Mouse (Mus musculus) T-cell, adult 2 months (primary cell): ENCODE measurements around the gene Armh3.
"Not testable (repeated sequence)": the region's sequence is repeated elsewhere in the genome, so short reads cannot be mapped to it uniquely, and the experiment has no call there.

ENCODE experiments used
- DNase-seq: peaks from one replicate; pipeline ENCODE4 v3.0.0; 2022; ENCODE audit warnings: low spot score

Gene Armh3

DNA sequence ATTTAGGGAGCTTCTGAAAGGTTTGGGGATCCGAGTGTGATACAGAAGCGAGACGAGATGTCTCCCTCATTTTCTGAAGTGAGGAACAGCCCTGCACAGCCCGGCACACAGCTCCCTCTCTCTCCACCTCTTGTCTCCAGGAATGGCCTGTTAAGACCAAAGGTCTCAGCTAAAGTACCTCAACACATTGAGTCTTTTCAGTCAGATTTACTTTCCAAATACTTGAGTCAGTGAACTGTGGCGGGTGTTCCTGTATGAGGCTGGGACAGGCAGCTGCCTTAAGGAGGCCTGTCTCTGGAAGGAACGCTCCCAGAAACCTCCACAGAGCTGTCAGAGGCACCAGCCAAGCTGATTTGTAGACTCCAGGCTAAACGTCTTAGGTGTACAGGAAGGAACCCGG lies 181.6 kb downstream of the Armh3 start:
- DNase-seq, result no peak

DNA sequence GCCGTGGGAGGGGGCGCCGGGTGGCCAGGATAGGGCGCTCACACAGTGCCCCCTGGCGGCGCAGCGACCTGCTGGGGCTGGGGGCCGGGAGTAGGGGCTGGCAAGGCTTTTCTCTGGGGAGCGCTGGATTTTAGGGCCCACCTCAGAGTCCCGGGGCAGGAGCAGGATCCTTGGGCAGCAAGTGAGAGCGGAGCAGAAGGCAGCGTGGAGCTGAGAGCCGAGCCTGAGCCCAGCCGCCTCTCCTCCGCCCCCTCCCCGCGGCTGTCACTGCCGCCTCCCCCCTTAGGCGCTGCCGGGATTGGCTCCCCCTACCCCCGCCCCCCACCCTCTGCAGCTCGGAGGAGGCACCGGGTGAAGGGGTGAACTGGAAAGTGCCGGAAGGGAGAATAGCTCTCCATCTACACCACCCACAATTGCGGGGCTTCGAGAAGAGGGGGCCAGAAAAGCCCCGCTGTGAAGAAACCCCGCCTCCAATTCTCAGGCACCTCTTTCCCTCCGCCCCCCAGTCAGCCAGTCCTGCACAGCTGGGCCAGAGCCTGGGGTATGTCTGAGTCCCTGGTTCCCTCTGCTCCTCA lies 182.4 kb downstream of the Armh3 start, which contains the start of gene Kcnip2:
Gene Kcnip2, minus strand, starts transcription at position 231 of the 575 bp plus-strand sequence.
- peak; percentile 31 for DNase-seq

DNA sequence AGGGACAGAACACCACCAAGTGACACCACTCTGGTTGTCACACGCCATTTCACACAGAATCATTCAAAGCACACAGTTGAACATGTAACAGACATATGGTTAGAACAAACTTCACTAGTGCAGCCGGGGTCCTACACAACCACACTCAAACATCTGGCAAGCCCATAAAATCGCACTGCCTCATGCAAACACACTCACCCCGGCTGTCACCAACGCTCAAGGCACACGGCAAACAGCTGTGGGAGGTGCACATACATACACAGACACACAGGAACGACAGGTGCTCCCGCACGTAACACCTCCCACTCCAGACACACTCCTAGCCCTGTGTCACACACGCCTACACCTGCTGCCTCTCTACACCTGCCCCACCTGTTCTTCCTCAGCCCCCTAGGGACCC lies 183.1 kb downstream of the Armh3 start:
- no peak for DNase-seq

DNA sequence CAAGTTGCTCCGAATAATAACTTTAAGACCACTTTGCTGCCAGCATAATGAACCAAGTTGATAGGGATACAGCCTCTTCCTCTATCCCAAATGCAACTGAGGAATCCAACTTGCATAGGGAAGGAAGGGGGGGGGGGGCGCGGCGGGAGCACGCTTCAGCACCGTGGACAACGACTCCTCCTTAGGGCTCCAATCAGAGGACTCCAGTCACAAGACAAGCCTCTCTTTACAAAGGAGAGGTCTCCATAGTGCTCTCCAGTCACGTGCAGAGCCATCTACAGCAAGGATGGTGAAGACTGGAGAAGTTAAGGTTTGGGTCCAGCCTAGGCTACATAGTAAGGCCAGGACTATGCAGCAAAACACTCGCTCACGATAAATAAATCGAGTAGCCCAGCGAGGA lies 184.5 kb downstream of the Armh3 start:
- DNase-seq, result no peak

DNA sequence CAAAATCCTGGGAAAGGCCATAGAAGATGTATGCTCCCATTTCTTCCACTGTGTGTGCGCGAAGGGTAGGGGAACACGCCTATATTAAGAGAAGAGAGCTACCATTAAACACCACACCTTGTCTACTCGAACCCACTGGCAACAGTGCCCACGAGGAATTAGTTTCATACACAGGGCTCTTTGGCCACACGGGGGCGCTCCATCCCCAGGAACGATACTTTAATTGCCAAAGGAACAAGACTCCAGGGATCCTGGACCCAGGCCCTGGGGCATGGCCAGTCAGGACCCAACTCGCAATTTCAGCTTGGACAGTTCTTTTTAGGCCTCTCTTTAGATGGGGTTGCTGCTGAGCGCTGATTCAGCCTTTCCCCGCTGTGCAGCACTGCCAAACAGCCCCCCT lies 185.0 kb downstream of the Armh3 start:
- peak; percentile 77 for DNase-seq

DNA sequence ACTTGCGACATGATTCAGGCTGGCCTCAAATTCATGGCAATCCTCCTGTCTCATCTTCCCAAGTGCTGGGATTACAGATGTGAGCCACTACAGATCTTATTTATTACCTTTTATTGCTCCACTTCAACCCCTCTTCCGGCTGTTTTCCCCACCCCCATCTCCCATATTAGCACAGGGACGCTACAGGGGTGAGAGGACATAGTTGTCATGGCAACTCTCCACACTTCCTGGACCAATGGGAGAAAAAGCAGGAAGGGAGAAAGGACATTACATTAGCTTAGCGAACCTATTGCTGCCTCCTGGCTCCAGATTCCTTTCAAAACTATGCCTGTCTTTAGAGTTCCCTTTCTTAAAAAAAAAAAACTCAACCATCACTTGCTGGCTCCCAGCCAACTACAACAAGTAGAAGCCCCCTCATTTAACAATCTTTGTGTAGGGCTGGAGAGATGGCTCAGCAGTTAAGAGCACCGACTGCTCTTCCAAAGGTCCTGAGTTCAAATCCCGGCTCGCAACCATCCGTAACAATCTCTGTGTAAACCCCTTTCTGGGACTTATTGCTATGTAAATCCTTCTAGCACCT lies 185.5 kb downstream of the Armh3 start:
- DNase-seq, result no peak

DNA sequence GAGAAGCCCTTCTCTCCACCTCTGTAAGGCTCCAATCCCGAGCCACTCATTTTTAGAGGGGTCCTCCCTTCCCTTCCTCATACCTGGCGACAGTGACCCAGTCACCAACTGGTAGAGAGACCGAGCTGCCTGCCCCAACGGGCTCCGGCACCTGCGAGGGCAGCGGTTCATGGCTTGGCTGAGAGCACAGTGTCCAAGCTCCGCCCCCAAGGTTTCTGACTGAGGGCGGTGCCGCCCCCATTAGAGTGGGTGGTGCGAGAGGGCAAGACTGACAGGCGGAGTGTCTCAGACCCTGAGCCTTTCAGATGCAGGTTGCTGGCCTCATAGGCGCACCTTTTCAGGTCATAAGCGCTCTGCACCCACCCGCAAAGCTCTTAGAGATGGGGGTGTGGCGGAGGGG lies 186.2 kb downstream of the Armh3 start:
- DNase-seq, result peak; percentile 56

DNA sequence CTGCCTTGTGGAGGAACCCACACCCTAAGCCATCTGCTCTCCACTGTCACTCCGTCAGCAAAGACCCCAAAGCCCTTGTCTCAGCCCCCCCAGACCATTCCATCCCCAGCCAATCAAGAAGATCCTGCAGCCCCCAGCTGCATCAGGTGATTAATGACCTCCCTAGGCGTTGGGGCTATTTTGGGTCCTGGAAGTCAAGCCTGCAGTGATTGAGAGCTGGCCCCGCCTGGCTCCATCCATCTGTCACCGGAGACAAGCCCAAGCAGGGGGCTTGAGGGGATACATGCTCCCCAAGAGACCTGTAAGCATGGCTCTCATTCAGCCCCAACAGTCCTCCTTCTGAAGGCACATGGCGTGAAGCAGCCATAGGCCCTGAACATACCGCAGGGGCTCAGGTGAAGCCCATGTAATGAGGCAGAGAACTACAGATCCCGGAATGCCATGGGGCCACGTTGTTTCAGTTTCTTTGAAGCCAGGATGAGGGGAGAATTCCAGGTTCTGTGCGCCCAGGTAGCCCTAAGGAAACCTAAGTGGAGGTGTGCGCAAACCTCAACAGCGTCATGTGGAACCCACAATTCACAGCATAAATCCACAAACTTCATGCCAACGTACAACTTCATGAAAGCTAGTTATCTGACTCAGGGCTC lies 187.1 kb downstream of the Armh3 start:
- DNase-seq, result no peak

DNA sequence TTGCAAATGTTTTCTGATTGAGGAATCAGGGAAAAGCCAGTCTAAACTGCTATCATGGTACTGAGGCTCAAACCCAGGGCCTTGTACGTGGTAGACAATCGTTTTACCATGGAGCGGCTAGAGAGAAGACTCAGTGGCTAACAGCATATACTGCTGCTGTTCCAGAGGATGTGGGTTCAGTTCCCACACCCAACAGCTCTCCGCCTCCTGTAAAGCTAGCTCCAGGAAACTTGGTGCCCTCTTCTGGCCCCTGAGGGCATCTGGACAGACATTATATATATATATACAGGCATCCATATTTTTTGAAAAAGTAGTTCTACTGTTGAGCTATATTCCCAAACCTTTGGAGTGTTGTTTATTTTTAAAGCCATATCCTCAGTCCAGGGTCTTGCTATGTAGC lies 190.6 kb downstream of the Armh3 start:
- DNase-seq, result peak; percentile 23

DNA sequence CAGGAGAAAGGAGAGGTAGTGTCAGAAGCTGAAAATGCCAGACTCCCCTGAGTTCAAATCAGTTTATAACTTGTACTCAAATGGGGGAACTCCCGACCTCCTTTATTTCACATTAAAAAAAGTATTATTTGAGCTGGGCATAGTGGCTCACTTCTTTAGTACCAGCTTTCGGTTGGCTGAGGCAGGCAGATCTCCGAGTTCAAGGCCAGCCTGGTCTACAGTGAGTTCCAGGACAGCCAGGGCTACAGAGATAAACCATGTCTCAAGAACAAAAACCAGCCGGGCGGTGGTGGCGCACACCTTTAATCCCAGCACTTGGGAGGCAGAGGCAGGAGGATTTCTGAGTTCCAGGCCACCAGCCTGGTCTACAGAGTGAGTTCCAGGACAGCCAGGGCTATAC lies 192.5 kb downstream of the Armh3 start:
- DNase-seq, result not testable (repeated sequence)

DNA sequence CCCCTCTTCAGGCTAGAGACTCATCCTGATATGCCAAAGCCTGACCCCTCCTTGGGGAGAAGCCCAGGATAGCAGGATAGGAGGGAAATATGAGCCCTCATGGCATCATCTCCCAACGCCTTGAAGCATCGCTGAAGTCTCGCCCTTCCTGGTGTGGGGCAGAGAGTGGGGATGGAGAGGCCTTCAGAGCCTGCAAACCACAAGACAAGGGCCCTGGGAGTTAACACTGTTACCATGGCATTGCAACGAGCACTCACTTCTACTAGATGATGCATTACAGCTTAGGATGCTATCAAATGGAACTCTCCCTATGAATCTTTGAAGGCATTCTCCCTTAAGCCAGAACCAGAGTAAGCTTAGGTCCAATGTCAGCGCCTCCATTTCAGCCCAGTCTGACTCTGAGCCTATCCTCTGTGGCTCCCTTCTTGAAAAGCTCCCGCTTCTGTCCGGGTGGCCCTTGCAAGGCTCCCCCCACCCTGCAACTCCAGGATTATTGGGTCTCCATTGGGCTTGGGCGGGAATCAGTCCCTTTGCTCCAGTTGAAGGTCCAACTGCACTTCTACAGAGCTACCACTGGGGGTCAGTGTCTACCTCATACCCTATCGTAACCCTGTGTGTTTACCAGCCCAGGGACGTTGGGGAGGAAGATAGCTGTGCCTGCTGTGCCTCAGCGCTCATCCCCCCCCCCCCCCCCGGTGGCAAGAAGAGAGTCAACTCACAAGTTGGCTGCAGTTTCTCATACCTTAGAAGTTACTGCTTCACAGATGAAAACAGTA lies 193.5 kb downstream of the Armh3 start:
- DNase-seq, result peak; percentile 63

DNA sequence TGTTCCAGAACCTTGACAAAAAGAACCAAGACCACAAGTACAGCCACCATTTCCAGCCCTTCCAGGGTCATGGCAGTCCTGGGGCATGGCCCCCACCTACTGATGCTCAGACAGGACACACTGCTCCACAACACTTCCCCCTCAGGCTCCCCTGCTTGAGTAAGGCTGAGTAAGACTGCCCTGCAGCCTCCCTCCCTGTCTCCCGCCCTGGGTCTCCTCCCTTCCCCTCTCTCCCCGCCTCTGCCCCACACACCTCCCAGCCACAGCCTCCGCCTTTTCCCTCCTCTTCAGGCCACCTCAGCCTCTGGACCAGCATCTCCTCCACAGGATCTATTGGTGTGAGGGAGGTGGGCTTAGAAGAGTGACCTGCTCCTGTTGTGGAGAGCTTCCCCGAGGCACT lies 194.9 kb downstream of the Armh3 start:
- DNase-seq, result no peak

DNA sequence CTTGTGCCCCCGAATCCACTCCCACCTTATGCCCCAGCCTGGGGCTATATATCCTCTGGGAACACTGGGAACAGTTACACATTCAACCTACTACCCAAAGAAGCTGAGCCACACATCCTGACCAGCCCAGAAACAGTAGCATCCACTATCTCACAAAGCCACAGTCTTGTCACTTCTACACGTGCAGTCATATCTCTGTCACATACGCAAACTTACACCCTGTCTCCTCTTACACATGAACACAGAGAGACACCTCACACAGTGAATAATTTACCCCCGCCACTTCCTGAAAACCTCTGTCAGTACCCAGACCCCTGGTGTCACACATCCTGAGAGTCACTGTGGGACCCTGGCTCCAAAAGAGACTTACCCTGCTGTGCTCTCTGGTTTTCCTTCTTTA lies 195.6 kb downstream of the Armh3 start:
- DNase-seq, result no peak

DNA sequence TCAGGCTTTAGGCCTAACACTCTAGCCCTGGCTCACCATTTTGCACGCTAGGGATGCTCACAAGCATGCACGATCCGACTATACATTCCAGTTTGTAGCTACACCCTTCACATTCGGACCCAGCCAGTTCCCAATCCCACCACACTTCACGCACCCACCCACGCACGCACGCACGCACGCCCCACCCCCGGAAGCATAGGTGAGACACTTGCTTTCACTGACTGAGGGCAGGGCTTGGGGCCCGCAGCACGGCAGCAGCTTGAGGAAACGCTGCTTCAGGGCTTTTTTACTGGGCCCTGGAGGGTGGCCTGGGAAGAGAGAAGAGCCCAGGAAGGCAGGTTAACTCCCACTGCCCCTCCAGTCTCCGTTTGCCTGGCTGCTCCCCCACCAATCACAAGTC lies 201.4 kb downstream of the Armh3 start:
- DNase-seq, result peak; percentile 49

DNA sequence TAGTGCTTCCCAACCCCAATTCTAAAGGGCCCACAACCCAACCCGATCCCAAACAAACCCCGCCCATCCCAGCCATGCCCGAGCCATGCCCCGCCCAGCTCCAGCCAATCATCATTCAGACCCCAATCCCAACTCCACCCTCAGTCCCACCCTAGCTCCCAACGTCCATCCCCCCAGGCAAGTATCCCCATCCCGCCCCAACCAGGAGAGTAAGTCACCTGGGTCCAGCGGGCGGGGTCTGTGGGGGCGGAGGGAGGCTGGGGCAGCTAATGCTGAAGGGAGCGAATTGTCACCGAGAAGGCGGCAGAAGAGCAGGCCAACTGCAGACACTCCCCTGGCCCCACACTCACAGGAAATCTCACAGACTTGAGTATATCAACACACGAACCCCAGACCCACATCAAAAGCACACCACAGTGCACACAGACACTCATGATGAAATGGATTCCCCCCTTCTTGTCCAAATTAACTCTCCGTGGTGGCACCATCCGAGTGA lies 202.2 kb downstream of the Armh3 start:
- peak; percentile 92 for DNase-seq

DNA sequence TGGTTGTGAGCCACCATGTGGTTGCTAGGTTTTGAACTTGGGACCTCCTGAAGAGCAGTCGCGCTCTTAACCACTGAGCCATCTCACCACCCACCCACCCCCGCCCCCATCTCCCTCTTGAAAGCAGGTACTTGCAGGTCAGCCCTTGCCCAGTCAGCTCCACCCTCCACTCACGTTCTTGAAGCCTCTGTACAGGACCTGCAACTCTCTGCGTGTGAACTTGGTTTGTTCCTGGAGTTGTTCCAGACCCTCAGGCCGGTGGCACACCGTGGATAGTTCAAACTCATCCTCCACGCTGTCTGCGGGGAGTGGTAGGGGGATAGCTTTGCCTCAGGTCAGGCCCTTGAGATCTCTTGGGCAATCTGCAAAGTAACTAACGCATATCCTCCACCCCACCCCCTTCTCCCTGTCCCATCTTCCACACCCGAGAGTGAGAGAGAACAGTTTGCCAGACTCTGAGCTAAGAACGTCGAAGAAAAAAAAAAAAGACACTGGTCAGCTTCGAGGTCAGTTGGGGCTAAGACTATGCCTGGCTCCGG lies 202.8 kb downstream of the Armh3 start:
- DNase-seq, result no peak

DNA sequence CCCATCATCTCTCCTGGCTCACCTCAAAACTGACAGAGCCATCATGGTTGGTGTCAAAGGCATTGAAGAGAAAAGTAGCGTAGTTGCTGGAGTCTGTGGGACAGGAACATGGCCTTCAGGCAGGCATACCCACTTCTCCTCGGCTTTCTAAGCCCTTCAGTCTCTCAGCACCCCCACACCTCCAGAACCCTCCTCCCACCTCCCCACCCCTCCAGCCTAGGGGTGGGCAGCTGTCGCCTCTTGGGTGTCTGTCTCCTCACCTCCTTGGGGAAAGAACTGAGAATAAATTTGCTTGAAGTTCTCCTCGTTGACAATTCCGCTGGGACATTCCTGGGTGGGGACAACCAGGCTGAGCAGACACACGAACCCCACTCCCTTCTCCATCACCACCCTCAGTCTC lies 203.6 kb downstream of the Armh3 start:
- no peak for DNase-seq

DNA sequence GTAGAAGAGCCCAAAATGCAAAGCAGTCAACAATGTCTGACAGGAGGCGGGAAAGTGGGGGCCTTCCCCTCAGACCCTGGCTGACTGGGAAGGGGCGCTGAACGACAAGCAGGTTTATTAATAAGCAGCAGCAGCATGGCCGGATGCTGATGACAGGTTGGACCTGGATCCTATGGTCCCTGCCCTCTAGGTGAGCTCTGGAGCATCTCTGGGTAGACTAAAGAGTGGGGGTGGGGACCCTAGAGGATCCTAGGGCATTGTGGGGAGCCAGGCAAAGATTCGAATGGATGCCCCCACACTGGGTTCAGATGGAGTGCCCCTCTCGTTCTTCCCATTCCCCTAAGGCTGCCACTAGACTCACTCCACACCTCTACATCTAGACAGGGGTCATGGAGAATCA lies 205.9 kb downstream of the Armh3 start:
- DNase-seq, result no peak

DNA sequence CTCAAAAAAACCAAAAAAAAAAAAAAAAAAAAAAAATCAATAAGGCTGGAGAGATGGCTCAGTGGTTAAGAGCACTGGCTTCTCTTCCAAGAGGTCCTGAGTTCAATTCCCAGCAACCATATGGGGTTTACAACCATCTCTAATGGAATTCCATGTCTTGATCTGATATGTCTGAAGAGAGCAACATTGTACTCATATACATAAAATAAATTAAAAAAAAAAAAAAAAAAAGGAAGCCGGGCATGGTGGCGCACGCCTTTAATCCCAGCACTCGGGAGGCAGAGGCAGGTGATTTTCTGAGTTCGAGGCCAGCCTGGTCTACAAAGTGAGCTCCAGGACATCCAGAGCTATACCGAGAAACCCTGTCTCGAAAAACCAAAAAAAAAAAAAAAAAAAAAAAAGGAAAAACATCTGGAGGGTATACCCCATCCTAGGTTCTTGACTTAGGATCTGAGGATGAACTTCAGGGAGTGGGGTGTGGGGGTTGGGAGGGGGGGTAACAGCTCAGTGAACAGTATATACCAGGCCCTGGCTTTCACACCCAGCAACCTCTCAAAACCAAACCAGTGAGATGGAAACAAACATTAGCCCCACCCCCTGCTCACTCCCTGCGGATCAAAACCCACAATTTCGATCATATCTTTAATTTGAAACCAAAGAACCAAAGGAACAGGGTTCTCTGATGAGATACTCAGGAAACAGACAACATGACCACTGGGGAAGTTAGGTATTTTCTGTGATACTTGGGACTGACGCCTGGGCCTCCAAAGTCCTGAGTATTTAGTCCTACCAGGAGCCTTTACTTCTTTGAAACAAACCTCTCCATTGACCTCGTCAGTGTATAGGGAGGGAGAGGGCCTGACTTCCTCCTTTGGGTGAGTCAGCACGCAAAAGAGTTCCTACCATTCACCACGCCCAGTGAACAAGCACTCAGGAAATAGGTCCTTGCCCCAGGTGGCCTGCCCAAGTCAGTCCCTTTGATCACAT lies 208.1 kb downstream of the Armh3 start:
- peak; percentile 45 for DNase-seq

DNA sequence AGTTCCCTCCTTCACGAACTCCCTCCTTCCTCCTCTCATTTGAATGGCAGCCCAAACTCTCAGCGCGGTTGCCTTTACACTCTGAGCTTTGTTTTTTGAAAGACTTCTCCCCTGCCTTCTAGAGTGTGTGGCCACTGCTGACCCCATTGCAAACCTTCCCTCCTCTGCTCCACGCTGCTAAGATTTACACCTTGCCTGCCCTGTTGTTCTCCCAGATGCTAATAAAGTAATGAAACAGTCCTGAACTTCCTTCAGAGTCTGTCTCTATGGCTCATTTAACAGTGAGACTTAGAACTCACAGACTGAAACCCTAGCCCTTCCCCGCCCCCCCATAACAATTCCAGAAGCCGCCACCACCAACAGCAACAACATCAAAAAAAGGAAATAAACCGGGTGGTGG lies 208.9 kb downstream of the Armh3 start:
- DNase-seq, result no peak

DNA sequence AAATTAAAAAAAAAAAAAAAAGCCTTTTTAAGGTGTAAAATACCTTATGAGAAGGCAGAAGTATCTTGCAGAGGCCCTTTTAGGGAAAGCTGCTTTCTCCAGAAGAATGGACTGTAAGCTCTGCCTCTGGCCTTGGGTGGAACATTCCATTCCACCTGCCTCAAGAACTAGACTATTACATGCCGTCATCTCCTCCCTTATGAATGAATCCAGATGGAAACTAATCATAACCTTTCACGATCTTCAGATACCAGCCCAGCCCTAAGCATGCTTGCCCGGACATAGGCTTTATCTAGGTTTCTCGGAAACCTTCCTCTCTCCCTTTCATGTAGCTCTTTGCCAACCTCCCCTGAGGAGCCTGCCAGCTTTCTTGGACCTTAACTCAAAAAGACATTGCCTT lies 210.0 kb downstream of the Armh3 start:
- DNase-seq, result no peak
